Mouse (Mus musculus) forebrain, embryonic 16.5 days (tissue): ENCODE measurements at regions not wholly inside any gene's neighbourhood (a gene's known extent, or its start where the extent isn't known, plus 50 kb on each side); places are given as distances from the start of the nearest gene placed in this dataset.

ENCODE experiments used
- ATAC-seq: fragments of 200-750 bp; cut with Nextera tagmentation; 2 replicates; pipeline ENCODE4 v1.8.0; 2017; ENCODE audit warnings: mild to moderate bottlenecking, moderate library complexity
- H3K27ac ChIP-seq: fragments of 300-500 bp; sonication (generic); 2 replicates; pipeline ENCODE4 v1.5.1; 2014; ENCODE audit warnings: low read length, control low read depth
- H3K27me3 ChIP-seq: fragments of 300-500 bp; sonication (generic); replicated peaks from 2 replicates; pipeline ENCODE4 v1.6.1; 2014; ENCODE audit warnings: low read length; ENCODE audit not compliant: control insufficient read depth, insufficient read depth
- H3K36me3 ChIP-seq: fragments of 300-500 bp; sonication (generic); 2 replicates; pipeline ENCODE4 v1.6.1; 2014; ENCODE audit not compliant: control insufficient read depth, insufficient read depth
- H3K4me1 ChIP-seq: fragments of 300-500 bp; sonication (generic); replicated peaks from 2 replicates; pipeline ENCODE4 v1.6.1; 2014; ENCODE audit warnings: low read length; ENCODE audit not compliant: control insufficient read depth, insufficient read depth
- H3K4me2 ChIP-seq: fragments of 300-500 bp; sonication (generic); 2 replicates; pipeline ENCODE4 v1.6.1; 2014; ENCODE audit warnings: mild to moderate bottlenecking, low read length, control low read depth
- H3K4me3 ChIP-seq: fragments of 300-500 bp; sonication (generic); replicated peaks from 2 replicates; pipeline ENCODE4 v1.5.1; 2014; ENCODE audit warnings: mild to moderate bottlenecking, low read length, control low read depth
- H3K9ac ChIP-seq: fragments of 300-500 bp; sonication (generic); replicated peaks from 2 replicates; pipeline ENCODE4 v1.6.1; 2014; ENCODE audit warnings: low read depth, low read length, control low read depth
- H3K9me3 ChIP-seq: fragments of 300-500 bp; sonication (generic); 2 replicates; pipeline ENCODE4 v1.6.1; 2016; ENCODE audit warnings: low read length; ENCODE audit not compliant: control insufficient read depth
- WGBS: fragments of 180-500 bp; shearing (Covaris S2); extraction: QIAGEN DNeasy Blood & Tissue Kit; methylation state at CpG from one replicate; pipeline ENCODE4 v1.1.7; 2014; 5-methylcytosine and 5-hydroxymethylcytosine counted together

DNA sequence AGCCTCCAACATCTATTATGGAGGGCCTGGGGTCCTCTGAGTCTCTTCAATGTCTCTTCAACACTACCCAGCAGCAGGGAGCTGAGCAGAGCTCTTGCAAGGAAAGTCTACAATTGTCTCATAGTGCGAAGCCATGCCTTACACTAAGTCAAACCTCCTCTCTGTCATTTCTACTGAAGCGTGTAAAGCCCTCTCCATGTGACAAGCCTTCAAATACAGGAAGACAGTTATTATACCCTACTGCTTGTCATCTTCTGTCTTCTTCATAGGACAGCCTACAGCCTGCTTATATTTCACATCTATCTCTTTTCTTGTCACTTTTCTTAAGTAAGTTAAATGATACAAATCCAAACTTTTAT, 97.2 kb downstream of the Kctd12 start:
- no peak overlapping the region for H3K27ac ChIP-seq
- 0 out of 2 replicates have a peak, but pooled peaks have one; percentile 16 for ATAC-seq
- no peaks in the 10 kb centered on the region for H3K9me3 ChIP-seq
- no peak overlapping the region for H3K9ac ChIP-seq
- WGBS, result 96% methylated on average over 2 of the region's 2 CpGs
- no peaks in the 10 kb centered on the region for H3K36me3 ChIP-seq
- H3K4me3 ChIP-seq, result no peak overlapping the region
- peaks cover 5% of the 10 kb centered on the region; the same call in 1 of the 2 replicates for H3K4me1 ChIP-seq
- H3K4me2 ChIP-seq, result no peak overlapping the region
- H3K27me3 ChIP-seq, result no peaks in the 10 kb centered on the region

DNA sequence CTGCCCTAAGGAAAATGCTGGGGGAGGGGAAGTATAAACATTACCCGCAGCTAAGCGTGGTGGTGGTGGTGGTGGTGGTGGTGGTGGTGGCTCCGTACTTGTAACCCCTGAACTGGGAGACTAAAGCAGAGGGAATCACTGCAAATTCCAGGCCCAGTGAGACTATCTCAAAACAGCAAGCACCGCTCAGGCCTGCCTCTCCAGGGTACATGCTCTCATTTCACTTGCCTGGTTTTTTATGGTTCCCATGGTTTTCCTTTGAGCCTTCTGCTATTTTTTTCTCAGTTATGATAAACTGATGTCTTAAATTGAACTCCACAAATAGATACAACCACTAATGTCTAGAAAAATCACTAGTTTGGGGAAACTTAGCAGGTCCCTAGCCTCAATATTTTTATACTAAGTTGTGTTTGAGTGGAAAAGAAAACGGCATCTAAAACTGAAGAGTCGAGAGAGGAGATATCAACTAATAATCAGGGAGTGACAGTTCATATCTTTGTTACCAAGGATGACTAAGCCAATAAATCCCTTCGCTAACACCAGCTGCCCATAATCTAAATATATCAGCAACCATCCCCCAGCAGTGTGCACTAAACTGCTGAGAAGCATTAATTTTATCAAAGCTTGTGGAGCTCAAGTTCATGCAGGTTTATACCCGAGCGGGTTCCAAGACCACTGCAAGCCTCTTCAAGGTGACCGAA, 97.7 kb downstream of the Kctd12 start:
- Histone ChIP-seq H3K4me3 (no peak overlapping the region), H3K36me3 (no peaks in the 10 kb centered on the region), H3K27me3 (no peaks in the 10 kb centered on the region), H3K4me1 (peaks cover 5% of the 10 kb centered on the region; the same call in 1 of the 2 replicates), H3K9me3 (no peaks in the 10 kb centered on the region), H3K27ac (no peak overlapping the region), H3K4me2 (no peak overlapping the region), H3K9ac (no peak overlapping the region)
- WGBS, result 92% methylated on average over 10 of the region's 10 CpGs
- no peak for ATAC-seq

DNA sequence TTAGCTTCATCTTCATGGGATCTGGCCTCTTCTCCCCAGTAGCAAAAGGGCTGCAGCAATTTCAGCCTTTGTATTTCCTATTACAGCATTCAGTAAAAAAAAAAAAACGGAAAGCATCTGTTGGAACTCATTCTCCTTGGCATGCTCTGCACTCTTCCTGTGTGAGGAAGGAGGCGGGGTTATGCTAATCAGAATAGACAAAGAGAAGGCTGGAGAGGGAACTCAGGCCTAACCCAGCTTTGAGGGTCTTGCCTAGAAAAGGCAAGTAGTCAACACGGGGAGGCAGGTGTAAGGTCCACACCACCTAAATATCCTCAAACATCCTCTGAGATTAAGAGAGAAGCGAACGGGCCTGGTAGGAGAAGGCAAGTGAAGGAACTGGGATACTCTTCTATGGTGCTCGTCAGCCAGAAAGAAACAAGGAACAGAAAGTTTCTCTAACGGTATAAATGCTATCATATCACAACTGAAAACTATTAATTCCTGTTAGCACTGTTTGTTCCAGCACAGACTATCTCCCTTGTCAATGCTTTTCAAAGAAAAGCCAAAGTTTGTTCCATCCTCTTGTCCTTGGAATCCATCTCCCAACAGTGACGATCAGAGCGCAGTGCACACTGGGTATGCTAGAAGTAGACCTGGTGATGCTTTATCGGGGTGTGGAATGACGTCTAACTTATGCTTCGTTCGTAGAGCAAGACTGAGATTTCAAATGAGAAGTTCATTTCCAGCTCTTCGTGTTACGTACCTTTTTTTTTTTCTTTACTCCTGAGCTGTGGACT, 98.9 kb downstream of the Kctd12 start:
- 77% methylated on average over 15 of the region's 15 CpGs for WGBS
- Histone ChIP-seq H3K4me1 (peaks cover 5% of the 10 kb centered on the region; the same call in 1 of the 2 replicates), H3K4me3 (no peak overlapping the region), H3K27me3 (no peaks in the 10 kb centered on the region), H3K4me2 (no peak overlapping the region), H3K36me3 (no peaks in the 10 kb centered on the region), H3K27ac (no peak overlapping the region), H3K9me3 (no peaks in the 10 kb centered on the region), H3K9ac (no peak overlapping the region)
- peak; percentile 95 for ATAC-seq

DNA sequence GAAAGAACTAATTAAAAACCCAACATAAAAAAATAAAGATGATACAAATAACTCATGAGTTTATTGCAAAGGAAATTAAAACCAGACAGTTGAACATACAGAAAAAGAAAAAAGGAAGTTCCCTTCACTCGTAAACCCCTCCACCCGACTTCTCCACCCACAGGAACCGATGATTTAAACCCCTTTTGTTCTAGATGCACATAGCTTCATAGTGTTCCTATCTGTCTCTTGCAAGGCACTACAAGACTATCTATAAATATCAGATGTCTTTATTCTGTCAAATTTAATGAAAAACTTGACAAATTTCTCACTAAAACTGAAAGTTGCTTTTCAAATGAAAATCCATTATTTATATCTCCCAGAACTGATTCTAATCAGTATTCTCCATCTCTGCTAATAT, 100.2 kb downstream of the Kctd12 start:
- H3K4me3 ChIP-seq, result no peak overlapping the region
- peaks cover 5% of the 10 kb centered on the region; the same call in 1 of the 2 replicates for H3K4me1 ChIP-seq
- ATAC-seq, result no peak
- H3K36me3 ChIP-seq, result no peaks in the 10 kb centered on the region
- no peaks in the 10 kb centered on the region for H3K9me3 ChIP-seq
- H3K9ac ChIP-seq, result no peak overlapping the region
- WGBS, result 91% methylated on average over 3 of the region's 3 CpGs
- H3K27me3 ChIP-seq, result no peaks in the 10 kb centered on the region
- H3K4me2 ChIP-seq, result no peak overlapping the region
- H3K27ac ChIP-seq, result no peak overlapping the region

DNA sequence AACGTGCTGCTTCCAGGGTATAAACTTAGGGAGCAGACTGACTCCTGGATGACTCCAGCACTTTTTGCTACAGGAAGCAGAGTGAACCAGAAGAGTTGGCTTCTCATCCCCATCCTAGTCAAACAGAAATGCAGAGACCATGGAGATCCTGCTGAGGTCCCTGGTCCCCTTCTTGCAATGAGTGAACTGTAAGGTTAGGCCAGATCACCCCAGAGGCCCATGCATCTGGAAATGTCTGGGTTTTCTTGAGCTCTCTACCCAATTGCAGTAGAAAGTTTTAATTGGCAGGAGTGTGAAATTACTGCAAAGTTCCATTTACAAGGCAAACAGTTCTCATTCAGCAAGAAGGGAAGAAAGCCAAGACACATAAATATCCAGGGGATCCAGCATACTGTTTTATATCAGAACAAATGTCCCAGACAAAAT, 101.8 kb downstream of the Kctd12 start:
- Histone ChIP-seq H3K9ac (no peak overlapping the region), H3K27ac (no peak overlapping the region), H3K36me3 (no peaks in the 10 kb centered on the region), H3K4me2 (no peak overlapping the region), H3K9me3 (no peaks in the 10 kb centered on the region), H3K4me1 (peaks cover 5% of the 10 kb centered on the region; the same call in 1 of the 2 replicates), H3K4me3 (no peak overlapping the region), H3K27me3 (no peaks in the 10 kb centered on the region)
- ATAC-seq, result no peak
- WGBS, result 75% methylated on average over 1 of the region's 1 CpGs

DNA sequence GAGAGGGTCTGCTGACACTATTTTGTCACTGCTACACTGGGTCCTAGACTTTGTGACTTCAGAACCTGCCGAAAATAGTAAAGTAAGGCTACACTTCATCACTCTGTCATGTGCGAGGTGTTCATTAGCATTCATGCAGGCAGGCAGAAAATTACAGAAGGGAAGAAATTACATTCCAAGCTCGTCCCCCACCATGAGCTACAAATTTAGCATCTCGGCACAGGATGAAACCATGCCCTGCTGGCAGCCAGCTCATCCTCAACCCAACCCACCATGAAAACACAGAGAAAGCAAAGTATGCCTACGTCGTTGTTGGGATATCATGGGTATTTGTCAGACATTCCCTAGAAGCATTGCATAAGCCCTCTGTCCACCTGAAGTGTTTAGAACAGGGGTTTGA, 103.9 kb downstream of the Kctd12 start:
- no peak overlapping the region for H3K4me3 ChIP-seq
- no peaks in the 10 kb centered on the region for H3K9me3 ChIP-seq
- H3K9ac ChIP-seq, result no peak overlapping the region
- 72% methylated on average over 6 of the region's 6 CpGs for WGBS
- H3K27ac ChIP-seq, result no peak overlapping the region
- no peaks in the 10 kb centered on the region for H3K27me3 ChIP-seq
- H3K36me3 ChIP-seq, result no peaks in the 10 kb centered on the region
- 0 out of 2 replicates have a peak, but pooled peaks have one; percentile 18 for ATAC-seq
- peaks cover 5% of the 10 kb centered on the region; the same call in 1 of the 2 replicates for H3K4me1 ChIP-seq
- H3K4me2 ChIP-seq, result no peak overlapping the region

DNA sequence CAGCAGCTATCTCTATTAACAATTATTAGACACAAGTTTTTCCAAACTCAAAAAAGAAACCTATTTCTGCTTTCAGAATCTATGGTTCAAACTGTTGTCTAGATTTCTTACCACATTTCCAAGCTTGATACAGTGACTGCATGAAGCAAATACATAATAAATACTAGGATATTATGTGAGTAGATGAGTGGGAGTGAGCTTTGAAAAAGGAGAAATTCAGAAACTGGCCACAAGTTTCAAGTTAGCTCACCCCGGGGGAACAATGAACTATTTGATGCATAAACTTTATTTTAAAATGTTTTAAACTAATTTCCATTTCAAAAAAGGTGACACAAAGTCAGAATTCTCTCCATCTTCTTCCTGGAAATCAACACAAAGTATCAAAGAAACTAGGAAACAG, 114.3 kb downstream of the Kctd12 start:
- no peak overlapping the region for H3K27ac ChIP-seq
- H3K36me3 ChIP-seq, result no peaks in the 10 kb centered on the region
- H3K9me3 ChIP-seq, result no peaks in the 10 kb centered on the region
- H3K4me3 ChIP-seq, result no peak overlapping the region
- H3K9ac ChIP-seq, result no peak overlapping the region
- no peak overlapping the region for H3K4me2 ChIP-seq
- H3K27me3 ChIP-seq, result no peaks in the 10 kb centered on the region
- 79% methylated on average over 1 of the region's 1 CpGs for whole genome bisulfite sequencing
- ATAC-seq, result no peak
- H3K4me1 ChIP-seq, result no peaks in the 10 kb centered on the region

DNA sequence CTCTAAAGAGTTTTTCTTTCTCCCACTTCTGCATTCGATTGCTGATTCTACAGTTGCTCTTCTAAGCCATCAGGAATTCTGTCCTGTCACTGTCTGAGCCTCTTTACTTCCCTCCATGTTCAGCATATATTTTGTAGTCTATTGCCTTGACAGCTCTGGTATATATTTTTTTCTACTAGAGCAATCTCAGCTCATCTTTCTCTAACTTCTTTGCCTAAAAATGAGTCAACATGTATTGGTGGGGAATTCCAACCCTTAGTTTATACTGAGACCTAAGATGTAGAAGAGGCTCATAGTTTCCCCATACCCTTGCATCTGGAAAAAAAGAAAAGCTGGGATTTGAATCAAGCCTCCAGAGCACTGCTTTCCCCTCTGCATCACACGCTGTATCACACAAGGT, 114.7 kb downstream of the Kctd12 start:
- Histone ChIP-seq H3K27ac (no peak overlapping the region), H3K4me1 (no peaks in the 10 kb centered on the region), H3K4me2 (no peak overlapping the region), H3K27me3 (no peaks in the 10 kb centered on the region), H3K4me3 (no peak overlapping the region), H3K9ac (no peak overlapping the region), H3K9me3 (no peaks in the 10 kb centered on the region), H3K36me3 (no peaks in the 10 kb centered on the region)
- ATAC-seq, result no peak
- 85% methylated on average over 2 of the region's 2 CpGs for WGBS

DNA sequence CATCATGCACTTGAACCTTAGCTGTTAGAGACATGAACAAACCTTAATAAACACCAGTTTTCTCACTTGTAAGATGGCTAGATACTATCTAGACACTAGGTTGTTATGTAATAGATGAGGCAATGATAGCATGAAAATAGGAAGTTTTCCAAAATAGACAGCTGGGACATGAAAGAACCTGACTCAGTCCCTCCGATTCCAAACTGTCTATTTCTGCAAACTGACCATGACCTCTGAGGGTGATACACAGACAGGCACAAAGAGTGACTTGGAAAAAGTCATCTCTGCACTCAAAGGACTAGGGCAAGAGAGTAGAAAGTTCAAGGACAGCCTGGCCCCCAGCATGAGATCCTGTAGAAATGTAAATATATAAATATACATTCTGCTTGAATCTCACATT, 115.9 kb downstream of the Kctd12 start:
- Histone ChIP-seq H3K27me3 (no peaks in the 10 kb centered on the region), H3K36me3 (no peaks in the 10 kb centered on the region), H3K4me1 (no peaks in the 10 kb centered on the region), H3K4me3 (no peak overlapping the region), H3K27ac (no peak overlapping the region), H3K4me2 (no peak overlapping the region), H3K9ac (no peak overlapping the region), H3K9me3 (no peaks in the 10 kb centered on the region)
- WGBS, result 82% methylated on average over 1 of the region's 1 CpGs
- no peak for ATAC-seq
